Mouse (Mus musculus) hindbrain, embryonic 15.5 days (tissue): ENCODE results near the gene Cdk19. TPM values are rescaled to one million over a fixed set of nuclear protein-coding genes. Genes with fewer than 3 reads are reported as not detected.
"Not testable (repeated sequence)": the region's sequence is repeated elsewhere in the genome, so short reads cannot be mapped to it uniquely, and the experiment has no call there.

ENCODE experiments used
- ATAC-seq: fragments of 200-750 bp; cut with Nextera tagmentation; 2 replicates; pipeline ENCODE4 v1.8.0; 2017; ENCODE audit warnings: low read depth, moderate number of reproducible peaks, moderate TSS enrichment; ENCODE audit not compliant: low FRiP score
- H3K27ac ChIP-seq: fragments of 300-500 bp; sonication (generic); replicated peaks from 2 replicates; pipeline ENCODE4 v1.5.1; 2015; ENCODE audit warnings: mild to moderate bottlenecking, inconsistent platforms
- H3K27me3 ChIP-seq: fragments of 300-500 bp; sonication (generic); 2 replicates; pipeline ENCODE4 v1.6.1; 2015; ENCODE audit warnings: control low read depth, inconsistent platforms
- H3K36me3 ChIP-seq: fragments of 300-500 bp; sonication (generic); 2 replicates; pipeline ENCODE4 v1.6.1; 2015; ENCODE audit warnings: control low read depth, inconsistent platforms
- H3K4me1 ChIP-seq: fragments of 300-500 bp; sonication (generic); replicated peaks from 2 replicates; pipeline ENCODE4 v1.6.1; 2015; ENCODE audit warnings: control low read depth, inconsistent platforms
- H3K4me2 ChIP-seq: fragments of 300-500 bp; sonication (generic); 2 replicates; pipeline ENCODE4 v1.6.1; 2015; ENCODE audit warnings: moderate library complexity, mild to moderate bottlenecking, inconsistent platforms
- H3K4me3 ChIP-seq: fragments of 300-500 bp; sonication (generic); 2 replicates; pipeline ENCODE4 v1.5.1; 2015; ENCODE audit warnings: mild to moderate bottlenecking, inconsistent platforms
- H3K9ac ChIP-seq: fragments of 300-500 bp; sonication (generic); 2 replicates; pipeline ENCODE4 v1.6.1; 2015; ENCODE audit warnings: inconsistent platforms
- H3K9me3 ChIP-seq: fragments of 300-500 bp; sonication (generic); 2 replicates; pipeline ENCODE4 v1.6.1; 2016; ENCODE audit warnings: control low read depth, inconsistent platforms
- WGBS: fragments of 180-500 bp; shearing (Covaris S2); methylation state at CpG from one replicate; pipeline ENCODE4 v1.1.7; 2015; 5-methylcytosine and 5-hydroxymethylcytosine counted together
- polyA plus RNA-seq: library from polyadenylated mRNA; unstranded; fragments of >200 nt; fragmentation: Nextera tagmentation; extraction: Ambion mirVana; gene quantifications from 2 replicates; pipeline ENCODE4 v1.2.1, GENCODE M21; 2015

Gene Cdk19
- polyA plus RNA-seq, 1 experiment from 2014 or later = 11.7 TPM

DNA sequence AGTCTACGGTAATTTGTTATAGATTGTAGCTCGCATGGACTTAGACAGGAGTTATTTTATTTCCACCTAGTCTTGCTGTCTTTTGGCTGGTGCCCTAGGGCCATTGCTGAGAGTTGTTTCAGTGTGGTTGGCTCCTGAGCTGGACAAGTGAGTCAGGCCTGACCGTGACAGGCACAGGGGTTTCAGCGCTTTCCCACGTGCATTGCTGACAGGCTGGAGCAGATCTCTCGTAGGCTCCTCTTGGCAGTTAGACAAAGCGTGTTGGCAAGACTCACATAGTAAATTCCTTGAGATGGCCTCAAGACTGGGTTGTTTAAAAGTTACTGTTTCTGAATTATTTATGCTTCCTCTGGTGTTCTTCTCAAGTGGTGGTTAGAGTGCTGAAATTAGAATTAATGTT lies 77.6 kb downstream of the Cdk19 start:
- no peaks in the 10 kb centered on the region for H3K36me3 ChIP-seq
- no peak overlapping the region for H3K27ac ChIP-seq
- H3K4me3 ChIP-seq = no peak overlapping the region
- H3K4me1 ChIP-seq = no peaks in the 10 kb centered on the region
- H3K9me3 ChIP-seq = no peaks in the 10 kb centered on the region
- no peaks in the 10 kb centered on the region for H3K27me3 ChIP-seq
- no peak overlapping the region for H3K4me2 ChIP-seq
- 67% methylated on average over 7 of the region's 7 CpGs for WGBS
- no peak overlapping the region for H3K9ac ChIP-seq
- ATAC-seq = 0 out of 2 replicates have a peak, but pooled peaks have one; percentile 45

DNA sequence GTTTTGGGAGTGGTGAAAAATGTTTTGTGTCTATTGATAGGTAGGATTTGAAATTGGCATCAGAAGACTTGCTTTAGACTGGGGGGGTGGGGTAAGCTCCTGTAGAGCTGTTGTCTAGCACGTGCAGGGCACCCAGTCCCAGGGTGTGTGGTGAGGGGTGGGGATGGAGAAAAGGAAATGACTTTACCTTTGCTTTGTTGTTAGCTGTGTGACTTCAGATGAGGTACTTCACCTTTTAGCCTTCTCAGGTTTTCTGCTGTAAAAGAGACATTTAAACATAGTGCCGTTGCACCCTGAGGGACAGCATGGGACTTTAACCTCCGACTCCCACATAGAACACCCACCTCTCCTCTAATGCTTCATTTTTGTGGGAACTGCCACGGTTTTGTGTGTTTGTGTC lies 80.5 kb downstream of the Cdk19 start:
- Histone ChIP-seq H3K4me1 (no peaks in the 10 kb centered on the region; the same call in 1 of the 2 replicates), H3K4me2 (no peak overlapping the region), H3K9ac (no peak overlapping the region), H3K36me3 (no peaks in the 10 kb centered on the region), H3K27me3 (no peaks in the 10 kb centered on the region), H3K9me3 (no peaks in the 10 kb centered on the region), H3K4me3 (no peak overlapping the region), H3K27ac (no peak overlapping the region)
- no peak for ATAC-seq
- WGBS = 83% methylated on average over 4 of the region's 4 CpGs

DNA sequence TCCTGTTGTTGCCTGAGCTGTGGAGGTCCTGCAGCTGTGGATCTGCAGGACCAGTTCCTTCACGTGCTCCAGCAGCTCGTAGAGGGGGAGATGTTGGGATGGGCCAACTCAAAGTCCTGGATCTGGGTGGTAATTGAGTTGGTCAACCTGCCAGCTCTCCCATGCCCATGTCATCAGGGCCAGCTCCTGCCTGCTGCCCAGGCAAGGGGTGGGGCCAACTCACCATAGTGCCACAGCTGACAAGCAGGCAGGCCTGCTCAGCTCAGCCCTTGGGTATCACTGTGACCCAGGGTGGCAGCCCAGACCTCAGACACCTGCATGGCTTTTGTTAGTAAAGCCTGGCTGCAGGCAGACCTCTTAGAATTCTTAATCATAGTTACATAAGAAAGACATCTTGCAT lies 81.3 kb downstream of the Cdk19 start:
- ATAC-seq = no peak
- H3K27ac ChIP-seq = no peak overlapping the region
- no peak overlapping the region for H3K4me3 ChIP-seq
- H3K27me3 ChIP-seq = no peaks in the 10 kb centered on the region
- no peaks in the 10 kb centered on the region for H3K9me3 ChIP-seq
- no peak overlapping the region for H3K9ac ChIP-seq
- no peaks in the 10 kb centered on the region for H3K36me3 ChIP-seq
- 87% methylated on average over 2 of the region's 2 CpGs for WGBS
- H3K4me1 ChIP-seq = peaks cover 5% of the 10 kb centered on the region
- H3K4me2 ChIP-seq = no peak overlapping the region

DNA sequence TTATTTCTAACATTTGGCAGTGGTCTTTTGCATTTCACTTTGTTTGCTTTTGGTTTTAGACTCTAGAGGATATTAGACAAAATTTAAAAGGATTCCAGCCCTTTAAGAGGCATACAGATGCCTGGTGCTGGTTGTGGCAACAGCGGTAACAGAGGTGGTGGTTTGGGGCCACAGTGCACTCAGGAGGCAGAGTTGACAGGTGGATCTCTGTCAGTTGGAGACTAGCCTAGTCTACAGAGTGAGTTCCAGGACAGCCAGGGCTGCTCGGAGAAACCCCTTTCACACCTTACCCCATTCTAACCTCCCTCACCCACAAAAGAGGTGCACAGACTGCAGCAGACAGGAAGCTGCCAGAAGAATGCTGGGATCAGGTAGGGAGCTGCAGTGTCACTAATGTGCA lies 82.4 kb downstream of the Cdk19 start:
- no peak for ATAC-seq
- Histone ChIP-seq H3K9me3 (no peaks in the 10 kb centered on the region), H3K4me1 (peaks cover 5% of the 10 kb centered on the region), H3K9ac (no peak overlapping the region), H3K4me2 (no peak overlapping the region), H3K27ac (no peak overlapping the region), H3K36me3 (no peaks in the 10 kb centered on the region), H3K27me3 (no peaks in the 10 kb centered on the region), H3K4me3 (no peak overlapping the region)
- 83% methylated on average over 2 of the region's 2 CpGs for WGBS

DNA sequence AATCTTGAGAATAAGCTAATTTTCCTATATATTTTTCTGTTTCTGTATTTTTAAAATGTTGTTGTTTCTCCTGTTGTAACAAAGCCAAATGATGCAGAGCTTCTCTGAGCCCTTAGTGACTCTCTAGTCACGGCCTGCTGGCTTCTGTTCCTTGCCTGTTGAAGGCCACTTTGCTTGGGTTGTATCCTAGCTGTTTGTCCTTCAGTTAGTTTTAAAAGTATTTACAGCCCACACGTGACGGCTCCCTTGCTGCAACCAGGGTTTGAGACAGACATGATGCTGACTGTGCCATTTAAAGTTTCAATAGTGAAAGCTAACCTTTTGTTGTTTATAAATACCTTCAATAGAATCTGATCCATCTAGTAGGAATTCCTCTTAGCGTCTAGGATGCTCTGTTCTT lies 83.3 kb downstream of the Cdk19 start:
- 51% methylated on average over 4 of the region's 4 CpGs for WGBS
- Histone ChIP-seq H3K9ac (no peak overlapping the region), H3K4me1 (peaks cover 5% of the 10 kb centered on the region), H3K9me3 (no peaks in the 10 kb centered on the region), H3K36me3 (no peaks in the 10 kb centered on the region), H3K27ac (no peak overlapping the region), H3K4me3 (no peak overlapping the region), H3K27me3 (no peaks in the 10 kb centered on the region), H3K4me2 (no peak overlapping the region)
- no peak for ATAC-seq

DNA sequence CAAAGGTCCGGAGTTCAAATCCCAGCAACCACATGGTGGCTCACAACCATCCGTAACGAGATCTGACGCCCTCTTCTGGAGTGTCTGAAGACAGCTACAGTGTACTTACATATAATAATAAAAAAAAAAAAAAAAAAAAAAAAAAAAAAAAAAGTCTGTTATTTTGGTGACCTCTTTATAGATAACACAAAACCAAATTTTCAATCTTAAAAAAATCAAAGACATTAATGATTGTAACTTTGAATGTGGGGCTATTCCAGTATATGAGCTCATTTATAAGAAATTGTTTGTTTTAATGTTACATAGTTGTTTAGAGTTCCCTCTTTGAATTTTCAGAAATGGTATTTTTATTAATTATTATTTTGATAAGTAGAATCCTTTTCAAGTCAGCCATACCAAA lies 85.1 kb downstream of the Cdk19 start:
- not testable (repeated sequence) for H3K4me2 ChIP-seq, H3K4me3 ChIP-seq, H3K36me3 ChIP-seq, H3K9ac ChIP-seq, H3K4me1 ChIP-seq, ATAC-seq, H3K9me3 ChIP-seq, H3K27me3 ChIP-seq, H3K27ac ChIP-seq
- WGBS = 90% methylated on average over 4 of the region's 4 CpGs

DNA sequence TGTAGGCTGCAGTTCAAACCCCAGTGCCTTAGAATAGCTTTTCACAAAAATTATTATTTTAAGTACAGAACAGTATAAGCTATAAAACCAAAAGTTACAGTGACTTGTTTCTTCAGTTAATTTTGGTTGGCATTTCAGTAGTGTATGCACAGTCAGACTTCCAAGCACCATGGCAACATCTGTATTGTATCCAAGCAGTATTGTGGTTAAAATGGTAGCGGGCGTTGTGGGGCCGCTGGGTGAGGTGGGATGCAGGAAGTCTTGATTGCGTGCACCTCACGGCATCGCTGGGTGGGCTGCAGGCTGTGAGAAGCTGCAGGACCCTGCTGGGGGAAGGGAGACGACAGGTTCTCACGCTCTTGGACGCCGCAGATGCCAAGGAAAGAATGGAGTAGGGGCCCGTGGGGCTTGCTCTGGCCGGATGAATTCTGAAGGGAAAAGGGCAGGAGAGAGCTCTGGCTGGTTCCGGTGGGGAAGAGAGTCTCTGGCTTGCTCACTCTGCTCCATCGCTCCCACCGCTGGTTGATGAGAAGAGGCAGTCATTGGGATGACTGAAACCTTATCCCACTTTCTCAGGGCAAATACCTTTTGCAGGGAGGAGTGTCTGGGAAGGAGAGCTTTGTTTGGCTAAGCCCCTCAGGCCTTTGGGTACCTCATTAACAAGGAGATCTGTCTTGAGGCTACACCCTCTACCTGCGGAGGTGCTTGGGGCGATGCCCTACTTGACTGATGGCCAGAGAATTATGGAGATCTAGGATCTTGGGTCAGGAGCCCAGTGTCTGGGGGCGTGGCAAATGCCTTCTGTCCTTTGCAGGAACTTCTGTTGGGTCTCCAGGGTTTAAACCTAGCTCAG lies 86.1 kb downstream of the Cdk19 start:
- Histone ChIP-seq H3K9ac (no peak overlapping the region), H3K4me1 (peaks cover 5% of the 10 kb centered on the region), H3K27me3 (no peaks in the 10 kb centered on the region), H3K4me2 (peak overlapping the region; percentile 49), H3K27ac (peak overlapping the region; percentile 46; the same call in 1 of the 2 replicates), H3K36me3 (no peaks in the 10 kb centered on the region), H3K4me3 (peak overlapping the region; percentile 27), H3K9me3 (no peaks in the 10 kb centered on the region)
- peak; percentile 63; the same call in 1 of the 2 replicates for ATAC-seq
- 33% methylated on average over 18 of the region's 18 CpGs for WGBS

DNA sequence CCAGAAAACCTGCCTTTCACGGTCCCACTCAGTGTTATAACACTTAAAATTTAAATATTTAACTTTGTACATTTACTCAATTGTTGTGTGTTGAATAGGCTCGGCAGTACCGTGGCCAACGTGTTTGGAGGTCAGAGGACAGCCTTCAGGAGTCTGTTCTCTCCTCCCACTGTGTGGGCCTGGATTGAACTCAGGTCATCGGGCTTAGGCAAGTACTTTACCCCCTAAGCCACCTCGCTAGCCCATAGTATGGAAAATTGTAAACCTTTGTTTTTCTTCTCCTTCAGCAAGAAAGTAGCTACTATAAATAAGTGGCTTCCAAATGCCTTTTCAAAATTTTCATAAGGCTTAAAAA lies 86.7 kb downstream of the Cdk19 start:
- no peak overlapping the region for H3K9ac ChIP-seq
- 48% methylated on average over 6 of the region's 6 CpGs for WGBS
- no peak overlapping the region for H3K27ac ChIP-seq
- H3K4me2 ChIP-seq = no peak overlapping the region
- ATAC-seq = no peak
- H3K9me3 ChIP-seq = no peaks in the 10 kb centered on the region
- peaks cover 5% of the 10 kb centered on the region for H3K4me1 ChIP-seq
- no peak overlapping the region for H3K4me3 ChIP-seq
- no peaks in the 10 kb centered on the region for H3K27me3 ChIP-seq
- H3K36me3 ChIP-seq = no peaks in the 10 kb centered on the region

DNA sequence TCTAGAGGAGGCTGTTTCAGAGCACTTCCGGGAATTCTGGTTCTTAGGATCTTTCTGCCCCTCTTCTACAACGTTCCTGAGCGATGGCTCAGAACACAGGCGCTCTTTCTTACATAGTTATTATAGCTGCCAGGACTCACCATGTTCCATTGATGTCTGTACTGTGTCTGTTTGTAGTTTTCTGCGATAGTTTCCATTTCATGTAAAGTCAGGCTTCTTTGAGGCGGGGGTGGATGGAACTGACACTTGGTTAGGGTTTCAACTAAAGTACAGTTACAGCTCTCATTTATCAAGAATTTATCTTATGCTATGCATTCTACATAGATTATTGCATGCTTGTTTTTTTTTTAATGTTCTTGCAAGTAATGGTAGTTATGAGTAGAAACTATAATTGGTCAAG lies 89.3 kb downstream of the Cdk19 start:
- H3K27ac ChIP-seq = no peak overlapping the region
- H3K4me2 ChIP-seq = no peak overlapping the region
- no peak for ATAC-seq
- H3K4me1 ChIP-seq = peaks cover 5% of the 10 kb centered on the region; the same call in 1 of the 2 replicates
- no peak overlapping the region for H3K9ac ChIP-seq
- 90% methylated on average over 6 of the region's 6 CpGs for WGBS
- no peaks in the 10 kb centered on the region for H3K36me3 ChIP-seq
- H3K27me3 ChIP-seq = no peaks in the 10 kb centered on the region
- H3K9me3 ChIP-seq = no peaks in the 10 kb centered on the region
- H3K4me3 ChIP-seq = no peak overlapping the region

DNA sequence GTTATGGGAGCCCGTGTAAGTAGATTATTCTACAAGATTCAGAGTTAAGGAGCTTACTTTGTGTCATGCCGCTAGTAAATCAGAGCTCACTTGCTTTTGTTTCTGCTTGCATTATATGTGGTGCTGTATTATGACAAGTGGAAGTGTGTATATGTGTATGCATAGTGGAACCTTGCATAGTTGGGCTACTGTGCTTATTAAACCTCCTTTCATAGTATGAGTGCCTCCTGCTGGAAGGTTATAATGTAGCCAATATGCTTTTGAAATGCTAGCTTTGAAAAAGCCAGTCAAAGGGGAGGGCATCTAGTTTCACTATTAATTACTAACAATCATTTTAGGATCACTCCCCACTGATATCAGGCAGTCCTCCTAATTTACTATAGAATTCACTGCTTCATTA lies 89.7 kb downstream of the Cdk19 start:
- no peak overlapping the region for H3K4me2 ChIP-seq
- 86% methylated on average over 2 of the region's 2 CpGs for WGBS
- H3K27me3 ChIP-seq = no peaks in the 10 kb centered on the region
- peaks cover 5% of the 10 kb centered on the region; the same call in 1 of the 2 replicates for H3K4me1 ChIP-seq
- H3K27ac ChIP-seq = no peak overlapping the region
- H3K36me3 ChIP-seq = no peaks in the 10 kb centered on the region
- no peaks in the 10 kb centered on the region for H3K9me3 ChIP-seq
- no peak overlapping the region for H3K9ac ChIP-seq
- ATAC-seq = no peak
- H3K4me3 ChIP-seq = no peak overlapping the region

DNA sequence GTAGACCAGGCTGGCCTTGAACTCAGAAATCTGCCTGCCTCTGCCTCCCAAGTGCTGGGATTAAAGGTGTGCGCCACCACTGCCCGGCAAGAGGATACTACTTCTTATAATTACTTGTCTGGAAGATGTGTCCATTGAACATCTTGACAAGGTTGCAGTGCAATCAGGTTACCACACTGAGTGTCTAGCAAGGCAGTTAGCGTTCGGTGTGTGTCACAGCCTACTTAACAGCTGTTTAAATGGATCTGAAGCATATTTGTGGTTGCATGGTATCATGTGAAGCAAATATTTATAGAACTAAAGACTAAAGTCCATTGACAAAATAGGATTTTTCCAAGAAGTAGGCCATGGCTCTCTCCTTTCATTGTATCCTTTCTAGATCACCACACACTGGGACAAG lies 90.8 kb downstream of the Cdk19 start:
- Histone ChIP-seq H3K36me3 (no peaks in the 10 kb centered on the region), H3K9me3 (no peaks in the 10 kb centered on the region), H3K4me3 (no peak overlapping the region), H3K4me1 (peaks cover 4% of the 10 kb centered on the region; the same call in 1 of the 2 replicates), H3K27ac (no peak overlapping the region), H3K27me3 (no peaks in the 10 kb centered on the region), H3K4me2 (no peak overlapping the region), H3K9ac (no peak overlapping the region)
- 94% methylated on average over 4 of the region's 4 CpGs for WGBS
- ATAC-seq = no peak

DNA sequence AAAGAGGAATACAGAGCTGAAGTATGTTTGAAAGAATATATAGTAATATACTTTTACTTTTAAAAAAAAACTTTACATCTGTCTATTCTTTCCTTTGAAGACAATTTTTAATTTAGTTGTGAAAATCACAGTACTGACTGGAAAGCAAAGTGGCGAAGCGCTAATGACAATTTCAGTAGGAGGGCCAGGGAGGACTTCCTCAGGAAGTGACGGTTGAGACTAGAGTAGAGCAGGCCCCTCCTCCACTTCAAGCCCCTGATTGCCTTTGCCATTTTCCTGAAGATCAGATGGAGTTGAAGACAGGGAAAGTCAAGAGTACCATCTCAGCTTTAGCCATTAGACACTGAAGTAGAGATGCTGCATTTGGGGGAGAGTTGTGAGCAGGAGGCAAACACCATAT lies 92.6 kb downstream of the Cdk19 start:
- H3K4me3 ChIP-seq = no peak overlapping the region
- H3K4me2 ChIP-seq = no peak overlapping the region
- H3K27me3 ChIP-seq = no peaks in the 10 kb centered on the region
- H3K9ac ChIP-seq = no peak overlapping the region
- ATAC-seq = no peak
- 92% methylated on average over 3 of the region's 3 CpGs for WGBS
- no peaks in the 10 kb centered on the region for H3K36me3 ChIP-seq
- no peaks in the 10 kb centered on the region for H3K4me1 ChIP-seq
- H3K27ac ChIP-seq = no peak overlapping the region
- H3K9me3 ChIP-seq = no peaks in the 10 kb centered on the region

DNA sequence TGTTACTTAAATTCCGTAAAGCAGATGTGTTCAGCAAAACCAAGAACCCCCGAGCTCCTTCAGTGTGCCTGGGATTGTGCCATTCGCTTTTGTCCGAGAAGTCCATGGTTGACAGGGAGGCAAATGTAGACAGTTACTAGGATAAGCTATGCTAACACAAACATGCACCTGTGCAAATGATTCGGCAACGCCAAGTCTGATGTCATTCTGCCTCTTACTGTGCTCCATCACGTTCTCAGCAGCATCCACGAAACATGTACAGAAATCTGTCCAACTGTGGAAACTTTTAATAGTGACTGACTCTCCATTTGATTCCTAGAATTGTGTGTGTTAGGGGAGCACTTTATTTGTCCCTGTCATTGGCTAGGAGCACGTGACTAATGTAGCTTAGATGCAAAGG lies 93.0 kb downstream of the Cdk19 start:
- H3K4me2 ChIP-seq = no peak overlapping the region
- 92% methylated on average over 9 of the region's 9 CpGs for WGBS
- no peak overlapping the region for H3K4me3 ChIP-seq
- H3K9ac ChIP-seq = no peak overlapping the region
- no peaks in the 10 kb centered on the region for H3K27me3 ChIP-seq
- no peaks in the 10 kb centered on the region for H3K36me3 ChIP-seq
- no peak overlapping the region for H3K27ac ChIP-seq
- no peaks in the 10 kb centered on the region for H3K4me1 ChIP-seq
- no peaks in the 10 kb centered on the region for H3K9me3 ChIP-seq
- no peak for ATAC-seq
